Mouse (Mus musculus): ENCODE results near the gene Myh3. TPM values are rescaled to one million over a fixed set of nuclear protein-coding genes. Genes with fewer than 3 reads are reported as not detected.

The Myh3 gene
- under 1 TPM in 1 of 2 experiments, not detected in 1; 0.08 TPM for total RNA-seq (2021)
- long read RNA-seq, experiment 1, partial matches to known transcripts: 0 of 1 reads
- long read RNA-seq, experiment 1, other reads (novel, unspliced or antisense): 1 of 1 reads
- long read RNA-seq, experiment 2: 0 reads

- DNase-seq: no peak
Measured at GRCm38 (mm10) chr11:67078000-67078399, at the start of gene Myh3. Gene Myh3 (plus strand): TSS chr11:67078300.

GRCm38 (mm10) chr11:67030904-67031602, 47.0 kb upstream of the Myh3 start:
- DNase-seq: no peak

- DNase-seq: no peak
Measured at GRCm38 (mm10) chr11:67031603-67031915, 46.5 kb upstream of the Myh3 start.

- DNase-seq: no peak
Measured at GRCm38 (mm10) chr11:67034775-67035485, 43.2 kb upstream of the Myh3 start.

- no peak for DNase-seq
Measured at GRCm38 (mm10) chr11:67036229-67036628, 41.9 kb upstream of the Myh3 start.

- DNase-seq: no peak
Measured at GRCm38 (mm10) chr11:67036892-67037291, 41.2 kb upstream of the Myh3 start.

- DNase-seq: no peak
Measured at GRCm38 (mm10) chr11:67039799-67040198, 38.3 kb upstream of the Myh3 start.

- peak in 1 of 2 experiments; percentile 33 for DNase-seq
Measured at GRCm38 (mm10) chr11:67040483-67040882, 37.6 kb upstream of the Myh3 start.

GRCm38 (mm10) chr11:67043007-67043406, 35.1 kb upstream of the Myh3 start:
- DNase-seq: no peak

GRCm38 (mm10) chr11:67044959-67045358, 33.1 kb upstream of the Myh3 start:
- DNase-seq: no peak

GRCm38 (mm10) chr11:67047199-67047598, 30.9 kb upstream of the Myh3 start:
- DNase-seq: no peak

- no peak for DNase-seq
Measured at GRCm38 (mm10) chr11:67048496-67048895, 29.6 kb upstream of the Myh3 start.

- DNase-seq: no peak
Measured at GRCm38 (mm10) chr11:67049256-67049655, 28.8 kb upstream of the Myh3 start.

- peak in 1 of 2 experiments; percentile 2 for DNase-seq
Measured at GRCm38 (mm10) chr11:67051676-67052320, 26.3 kb upstream of the Myh3 start.

GRCm38 (mm10) chr11:67052321-67052952, 25.7 kb upstream of the Myh3 start, which contains the start of the genes Adprm and Sco1:
Gene Adprm (minus strand): TSS chr11:67052594.
Gene Sco1 (plus strand): TSS chr11:67052670.
- peak; percentile 93 to 96 for DNase-seq

- DNase-seq: no peak
Measured at GRCm38 (mm10) chr11:67054754-67055365, 23.2 kb upstream of the Myh3 start.

- no peak for DNase-seq
Measured at GRCm38 (mm10) chr11:67061311-67061710, 16.8 kb upstream of the Myh3 start.

- no peak for DNase-seq
Measured at GRCm38 (mm10) chr11:67062726-67063125, 15.4 kb upstream of the Myh3 start.

- DNase-seq: no peak
Measured at GRCm38 (mm10) chr11:67067741-67068140, 10.4 kb upstream of the Myh3 start.

- no peak for DNase-seq
Measured at GRCm38 (mm10) chr11:67072615-67073130, 5.4 kb upstream of the Myh3 start.

GRCm38 (mm10) chr11:67075036-67075435, 3.1 kb upstream of the Myh3 start:
- DNase-seq: no peak

GRCm38 (mm10) chr11:67076781-67077180, 1.3 kb upstream of the Myh3 start:
- no peak for DNase-seq

Data from heart, adult 18-20 months (tissue).